Mouse (Mus musculus): ENCODE results near the gene Clrn1. TPM values are rescaled to one million over a fixed set of nuclear protein-coding genes. Genes with fewer than 3 reads are reported as not detected.

Clrn1 gene
- total and polyA plus RNA-seq, 3 experiments: not detected

- dilution Hi-C loops (cut with MboI; ENCODE audit: extremely low pct_ligation_motif_present, extremely low pct_unique_long_range_greater_than_20kb, low sequenced_read_pairs): no loop called here
- Histone ChIP-seq H3K4me2 (ENCODE audit: insufficient read depth, low read depth, poor library complexity, severe bottlenecking) (no peak overlapping the region), H3K9me3 (replicated peaks; ENCODE audit: low read length) (no peaks in the 10 kb centered on the region), H3K79me2 (replicated peaks; ENCODE audit: control insufficient read depth, extremely low read depth, insufficient read depth, poor library complexity, severe bottlenecking) (no peaks in the 10 kb centered on the region), H3K4me3 (replicated peaks in 1 of 3; ENCODE audit: low read depth in 2 of 3, low read length in 2 of 3, poor library complexity in 1 of 3) (no peak overlapping the region), H3K27me3 (replicated peaks) (no peaks in the 10 kb centered on the region), H3K9ac (ENCODE audit: insufficient read depth, low read depth) (no peak overlapping the region), H3K27ac (ENCODE audit: insufficient read depth, low read depth) (no peak overlapping the region), H3K4me1 (ENCODE audit: control insufficient read depth in 1 of 2, insufficient read depth in 2 of 2) (no peaks in the 10 kb centered on the region), H3K36me3 (replicated peaks in 1 of 2; ENCODE audit: control insufficient read depth in 1 of 2, insufficient read depth in 1 of 2, low read length in 1 of 2) (no peaks in the 10 kb centered on the region)
- in situ Hi-C loops (cut with MboI; ENCODE audit: low pct_ligation_motif_present, low pct_unique_long_range_greater_than_20kb, low sequenced_read_pairs): no loop called here
- no peak for DNase-seq (ENCODE audit: extremely low read depth)
- no peak for TF ChIP-seq ZKSCAN1 (IDR thresholded peaks at IDR 0.05; ENCODE audit: borderline replicate concordance, low read depth, low read length)
- no peak for TF ChIP-seq MYC (IDR thresholded peaks at IDR 0.05; ENCODE audit: low read depth, low read length)
- TF ChIP-seq ZNF384 (IDR thresholded peaks at IDR 0.05; ENCODE audit: low read depth, low read length): no peak
- TF ChIP-seq UBTF (IDR thresholded peaks at IDR 0.05; ENCODE audit: low read depth, low read length): no peak
- TF ChIP-seq JUN (IDR thresholded peaks at IDR 0.05; ENCODE audit: insufficient read depth, low read depth, low read length): no peak
- TF ChIP-seq EP300 (IDR thresholded peaks at IDR 0.05; ENCODE audit: low read length): no peak
- no peak for TF ChIP-seq CHD1 (IDR thresholded peaks at IDR 0.05; ENCODE audit: low read depth, low read length)
- no peak for TF ChIP-seq USF2 (conservative IDR thresholded peaks at IDR 0.05; ENCODE audit: low read depth, low read length)
- TF ChIP-seq MEF2A (IDR thresholded peaks at IDR 0.05; ENCODE audit: borderline replicate concordance, low read depth, low read length): no peak
- TF ChIP-seq ZMIZ1 (IDR thresholded peaks at IDR 0.05; ENCODE audit: low read depth, low read length): no peak
- no peak for TF ChIP-seq JUND (conservative IDR thresholded peaks at IDR 0.05; ENCODE audit: low read depth, low read length)
- TF ChIP-seq RAD21 (IDR thresholded peaks at IDR 0.05; ENCODE audit: low read depth, low read length): no peak
- no peak for TF ChIP-seq ELF1 (IDR thresholded peaks at IDR 0.05; ENCODE audit: low read depth, low read length)
- TF ChIP-seq ETS1 (conservative IDR thresholded peaks at IDR 0.05; ENCODE audit: low read depth, low read length): no peak
- TF ChIP-seq SIN3A (IDR thresholded peaks at IDR 0.05; ENCODE audit: low read length): no peak
- TF ChIP-seq POLR2A (IDR thresholded peaks at IDR 0.05; ENCODE audit: low read depth, low read length): no peak
- TF ChIP-seq HCFC1 (IDR thresholded peaks at IDR 0.05; ENCODE audit: low read depth, low read length): no peak
These were observed 74.8 kb downstream of the Clrn1 start for GRCm38 (mm10) chr3:58810353-58810752.

DNA sequence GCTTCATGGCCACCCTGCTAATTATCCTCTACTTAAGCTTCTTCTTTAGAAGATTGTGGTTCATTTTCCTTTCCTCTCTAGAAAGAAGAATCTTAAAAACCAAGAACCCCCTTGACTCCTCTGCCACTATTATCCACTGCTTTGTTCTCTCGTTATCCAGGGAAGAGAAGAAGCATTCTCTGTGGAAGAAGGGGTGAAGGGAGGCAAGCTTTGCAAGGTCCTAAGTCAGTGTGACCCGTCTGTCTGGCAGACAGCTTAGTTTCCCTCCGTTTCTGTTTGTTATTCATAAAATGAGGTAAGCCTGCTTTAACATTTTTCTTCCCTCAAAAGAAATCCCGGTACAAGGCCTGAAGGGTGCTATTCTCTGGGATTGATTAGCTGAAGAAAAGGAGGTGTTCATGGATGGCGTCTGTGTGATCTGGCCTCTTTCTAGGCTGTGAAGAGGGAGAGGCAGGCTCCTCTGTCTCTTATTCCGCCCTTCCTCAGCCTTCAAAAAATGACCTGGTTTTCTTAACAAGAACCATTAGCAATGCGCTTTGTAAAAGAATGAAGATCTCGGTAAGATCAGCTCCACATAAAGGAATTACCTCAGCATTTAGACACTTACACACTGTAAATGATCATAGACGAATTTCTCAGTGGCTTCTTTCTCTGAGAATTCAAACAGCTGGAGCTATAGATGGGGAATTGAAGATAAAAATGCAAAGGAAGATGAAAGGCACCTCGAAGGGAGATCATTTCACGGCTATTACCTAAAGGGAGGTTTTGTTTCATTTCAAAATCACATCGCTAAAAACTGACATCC lies 75.8 kb downstream of the Clrn1 start:
- DNase-seq (ENCODE audit: extremely low read depth): no peak
- in situ Hi-C loops (cut with MboI; ENCODE audit: low pct_ligation_motif_present, low pct_unique_long_range_greater_than_20kb, low sequenced_read_pairs): no loop called here
- Histone ChIP-seq H3K4me2 (ENCODE audit: insufficient read depth, low read depth, poor library complexity, severe bottlenecking) (no peak overlapping the region), H3K27ac (ENCODE audit: insufficient read depth, low read depth) (no peak overlapping the region), H3K9me3 (replicated peaks; ENCODE audit: low read length) (no peaks in the 10 kb centered on the region), H3K79me2 (replicated peaks; ENCODE audit: control insufficient read depth, extremely low read depth, insufficient read depth, poor library complexity, severe bottlenecking) (no peaks in the 10 kb centered on the region), H3K27me3 (replicated peaks) (no peaks in the 10 kb centered on the region), H3K4me3 (replicated peaks in 1 of 3; ENCODE audit: low read depth in 2 of 3, low read length in 2 of 3, poor library complexity in 1 of 3) (no peak overlapping the region), H3K9ac (ENCODE audit: insufficient read depth, low read depth) (no peak overlapping the region), H3K4me1 (ENCODE audit: control insufficient read depth in 1 of 2, insufficient read depth in 2 of 2) (no peaks in the 10 kb centered on the region), H3K36me3 (replicated peaks in 1 of 2; ENCODE audit: control insufficient read depth in 1 of 2, insufficient read depth in 1 of 2, low read length in 1 of 2) (no peaks in the 10 kb centered on the region)
- dilution Hi-C loops (cut with MboI; ENCODE audit: extremely low pct_ligation_motif_present, extremely low pct_unique_long_range_greater_than_20kb, low sequenced_read_pairs): no loop called here
- TF ChIP-seq RCOR1 (conservative IDR thresholded peaks at IDR 0.05; ENCODE audit: low read depth, low read length) (no peak), MAZ (IDR thresholded peaks at IDR 0.05; ENCODE audit: low read depth, low read length) (no peak), EP300 (IDR thresholded peaks at IDR 0.05; ENCODE audit: low read length) (no peak), USF1 (IDR thresholded peaks at IDR 0.05; ENCODE audit: low read depth, low read length) (no peak), KAT2A (IDR thresholded peaks at IDR 0.05; ENCODE audit: insufficient replicate concordance, low read length) (no peak), ETS1 (conservative IDR thresholded peaks at IDR 0.05; ENCODE audit: low read depth, low read length) (no peak), PAX5 (IDR thresholded peaks at IDR 0.05; ENCODE audit: low read length) (no peak), E2F4 (IDR thresholded peaks at IDR 0.05; ENCODE audit: insufficient replicate concordance, low read depth, low read length) (no peak)
